Mouse (Mus musculus): ENCODE measurements around the gene Gm13272. TPM values are rescaled to one million over a fixed set of nuclear protein-coding genes. Genes with fewer than 3 reads are reported as not detected.
A peak's percentile ranks its signal among the peaks of the same experiment; 100 is the strongest.
"Not testable (repeated sequence)": the region's sequence is repeated elsewhere in the genome, so short reads cannot be mapped to it uniquely, and the experiment has no call there.

The Gm13272 gene
- not detected in 2 replicates for polyA plus RNA-seq (2016; fragmentation: Nextera tagmentation; extraction: Ambion mirVana)

- H3K36me3 ChIP-seq (replicated peaks); H3K27me3 ChIP-seq (ENCODE audit: poor library complexity, severe bottlenecking); H3K9me3 ChIP-seq; H3K27ac ChIP-seq; H3K4me1 ChIP-seq; DNase-seq (ENCODE audit: extremely low spot score, low spot score); H3K4me3 ChIP-seq: not testable (repeated sequence)
- WGBS = no CpG with 5 or more reads among the region's 29 CpGs
These were observed at the start of gene Gm13272 for GRCm38 (mm10) chr4:88779550-88779949. Gm13272 (plus strand) TSS chr4:88779850.

GRCm38 (mm10) chr4:88738480-88738879 is 41.2 kb upstream of the Gm13272 start:
- no peaks in the 10 kb centered on the region for H3K9me3 ChIP-seq
- no peaks in the 10 kb centered on the region for H3K27me3 ChIP-seq (ENCODE audit: poor library complexity, severe bottlenecking)
- no peaks in the 10 kb centered on the region for H3K4me1 ChIP-seq
- no peak overlapping the region for H3K4me3 ChIP-seq
- H3K36me3 ChIP-seq (replicated peaks) = no peaks in the 10 kb centered on the region
- H3K27ac ChIP-seq = no peak overlapping the region
- peak; percentile 82 for DNase-seq (ENCODE audit: extremely low spot score, low spot score)
- WGBS = 4% methylated on average over 2 of the region's 2 CpGs

GRCm38 (mm10) chr4:88739036-88739435 is 40.6 kb upstream of the Gm13272 start:
- no peaks in the 10 kb centered on the region for H3K9me3 ChIP-seq

GRCm38 (mm10) chr4:88741426-88741825 is 38.2 kb upstream of the Gm13272 start:
- 93% methylated on average over 4 of the region's 4 CpGs for WGBS
- no peaks in the 10 kb centered on the region for H3K27me3 ChIP-seq (ENCODE audit: poor library complexity, severe bottlenecking)
- no peaks in the 10 kb centered on the region for H3K9me3 ChIP-seq
- H3K27ac ChIP-seq = no peak overlapping the region
- H3K4me3 ChIP-seq = no peak overlapping the region
- H3K36me3 ChIP-seq (replicated peaks) = no peaks in the 10 kb centered on the region
- peaks cover 8% of the 10 kb centered on the region for H3K4me1 ChIP-seq
- DNase-seq (ENCODE audit: extremely low spot score, low spot score) = no peak

More at GRCm38 (mm10) chr4:88739036-88739435, 40.6 kb upstream of the Gm13272 start:
- DNase-seq (ENCODE audit: extremely low spot score, low spot score) = no peak
- H3K4me1 ChIP-seq = no peaks in the 10 kb centered on the region
- no peaks in the 10 kb centered on the region for H3K36me3 ChIP-seq (replicated peaks)
- whole genome bisulfite sequencing = 91% methylated on average over 6 of the region's 6 CpGs
- H3K27me3 ChIP-seq (ENCODE audit: poor library complexity, severe bottlenecking) = no peaks in the 10 kb centered on the region
- H3K4me3 ChIP-seq = no peak overlapping the region
- no peak overlapping the region for H3K27ac ChIP-seq

GRCm38 (mm10) chr4:88742771-88743371 is 36.8 kb upstream of the Gm13272 start:
- no peak for DNase-seq (ENCODE audit: extremely low spot score, low spot score)
- Histone ChIP-seq H3K4me1 (peaks cover 8% of the 10 kb centered on the region), H3K36me3 (replicated peaks) (no peaks in the 10 kb centered on the region), H3K4me3 (no peak overlapping the region), H3K9me3 (no peaks in the 10 kb centered on the region), H3K27ac (no peak overlapping the region), H3K27me3 (ENCODE audit: poor library complexity, severe bottlenecking) (no peaks in the 10 kb centered on the region)
- WGBS = 86% methylated on average over 7 of the region's 7 CpGs

- WGBS = 77% methylated on average over 3 of the region's 3 CpGs
- Histone ChIP-seq H3K9me3 (no peaks in the 10 kb centered on the region), H3K4me3 (no peak overlapping the region), H3K27ac (no peak overlapping the region), H3K36me3 (replicated peaks) (no peaks in the 10 kb centered on the region), H3K27me3 (ENCODE audit: poor library complexity, severe bottlenecking) (no peaks in the 10 kb centered on the region), H3K4me1 (peaks cover 8% of the 10 kb centered on the region)
- no peak for DNase-seq (ENCODE audit: extremely low spot score, low spot score)
These were observed 35.4 kb upstream of the Gm13272 start for GRCm38 (mm10) chr4:88744207-88744606.

GRCm38 (mm10) chr4:88749926-88750325 is 29.7 kb upstream of the Gm13272 start:
- peaks cover 12% of the 10 kb centered on the region for H3K4me1 ChIP-seq
- H3K27ac ChIP-seq = no peak overlapping the region
- H3K4me3 ChIP-seq = no peak overlapping the region
- DNase-seq (ENCODE audit: extremely low spot score, low spot score) = no peak
- no peaks in the 10 kb centered on the region for H3K36me3 ChIP-seq (replicated peaks)
- no peaks in the 10 kb centered on the region for H3K9me3 ChIP-seq
- no peaks in the 10 kb centered on the region for H3K27me3 ChIP-seq (ENCODE audit: poor library complexity, severe bottlenecking)
- WGBS = 57% methylated on average over 6 of the region's 6 CpGs

GRCm38 (mm10) chr4:88754818-88755340 is 24.8 kb upstream of the Gm13272 start, which contains the start of gene Gm13271:
Gm13271 (plus strand) TSS chr4:88754868.
- H3K9me3 ChIP-seq; H3K4me3 ChIP-seq; DNase-seq (ENCODE audit: extremely low spot score, low spot score); H3K27ac ChIP-seq; H3K4me1 ChIP-seq; H3K36me3 ChIP-seq (replicated peaks); H3K27me3 ChIP-seq (ENCODE audit: poor library complexity, severe bottlenecking): not testable (repeated sequence)
- WGBS = 65% methylated on average over 15 of the region's 15 CpGs

GRCm38 (mm10) chr4:88756581-88757513 is 22.8 kb upstream of the Gm13272 start:
- not testable (repeated sequence) for H3K4me1 ChIP-seq; H3K36me3 ChIP-seq (replicated peaks); H3K27me3 ChIP-seq (ENCODE audit: poor library complexity, severe bottlenecking); H3K9me3 ChIP-seq
- 14% methylated on average over 29 of the region's 31 CpGs for WGBS
- peak; percentile 46 for DNase-seq (ENCODE audit: extremely low spot score, low spot score)
- Histone ChIP-seq H3K4me3 (peak overlapping the region; percentile 62), H3K27ac (peak overlapping the region; percentile 85)

GRCm38 (mm10) chr4:88757628-88758031 is 22.0 kb upstream of the Gm13272 start:
- H3K9me3 ChIP-seq; H3K27me3 ChIP-seq (ENCODE audit: poor library complexity, severe bottlenecking); H3K36me3 ChIP-seq (replicated peaks); H3K4me1 ChIP-seq: not testable (repeated sequence)
- peak overlapping the region; percentile 62 for H3K4me3 ChIP-seq
- peak overlapping the region; percentile 85 for H3K27ac ChIP-seq
- peak; percentile 82 for DNase-seq (ENCODE audit: extremely low spot score, low spot score)
- WGBS = 0% methylated on average over 18 of the region's 21 CpGs

- not testable (repeated sequence) for H3K9me3 ChIP-seq; H3K27ac ChIP-seq; H3K27me3 ChIP-seq (ENCODE audit: poor library complexity, severe bottlenecking); DNase-seq (ENCODE audit: extremely low spot score, low spot score); H3K36me3 ChIP-seq (replicated peaks); H3K4me3 ChIP-seq
- 88% methylated on average over 9 of the region's 9 CpGs for WGBS
- peaks cover 10% of the 10 kb centered on the region for H3K4me1 ChIP-seq
These were observed 20.9 kb upstream of the Gm13272 start for GRCm38 (mm10) chr4:88758751-88759150.

- WGBS = 27% methylated on average over 11 of the region's 14 CpGs
- H3K4me3 ChIP-seq = peak within 1 kb of the TSS; percentile 44
- H3K36me3 ChIP-seq (replicated peaks); DNase-seq (ENCODE audit: extremely low spot score, low spot score); H3K27me3 ChIP-seq (ENCODE audit: poor library complexity, severe bottlenecking); H3K9me3 ChIP-seq: not testable (repeated sequence)
- peaks cover 10% of the 10 kb centered on the region for H3K4me1 ChIP-seq
- peak within 1 kb of the TSS; percentile 66; the same call in 1 of the 2 replicates for H3K27ac ChIP-seq
These were observed 19.9 kb upstream of the Gm13272 start, which contains the start of gene Gm13283 for GRCm38 (mm10) chr4:88759610-88760268. Gm13283 (plus strand) TSS chr4:88760119.
